Mouse (Mus musculus) bone marrow, adult 2 months (tissue): ENCODE results near the gene A030003K21Rik.
"Not testable (repeated sequence)": the region's sequence is repeated elsewhere in the genome, so short reads cannot be mapped to it uniquely, and the experiment has no call there.

Experiments used
- CTCF ChIP-seq: fragments of 200-500 bp; IDR thresholded peaks from 2 replicates; pipeline ENCODE4 v1.5.1; 2011; ENCODE audit warnings: low read length, control low read depth; ENCODE audit not compliant: control insufficient read depth, insufficient read depth
- POLR2A ChIP-seq: fragments of 200-500 bp; IDR thresholded peaks from 2 replicates; pipeline ENCODE4 v1.6.1; 2011; ENCODE audit warnings: low read depth, mild to moderate bottlenecking, control low read depth, low read length, borderline replicate concordance; ENCODE audit not compliant: control insufficient read depth

GRCm38 (mm10) chr1:82942505-82942904 is 683 bp downstream of the A030003K21Rik start:
- TF ChIP-seq CTCF, POLR2A: not testable (repeated sequence)
